Mouse (Mus musculus): ENCODE data around the gene Parva. TPM values are rescaled to one million over a fixed set of nuclear protein-coding genes. Genes with fewer than 3 reads are reported as not detected.
A peak's percentile ranks its signal among the peaks of the same experiment; 100 is the strongest.

The Parva gene
- total and polyA plus RNA-seq, 2 experiments from 2014 or later, result 17.6 to 19.1 TPM

GRCm38 (mm10) chr7:112614791-112615668, 187.7 kb downstream of the Parva start:
- H3K4me3 ChIP-seq (ENCODE audit: low read depth, low read length), result no peak overlapping the region
- no peaks in the 10 kb centered on the region for H3K36me3 ChIP-seq (ENCODE audit: insufficient read depth)
- TF ChIP-seq CTCF (IDR thresholded peaks at IDR 0.05; ENCODE audit: low read depth), result no peak
- no peaks in the 10 kb centered on the region for H3K4me1 ChIP-seq (ENCODE audit: insufficient read depth)
- WGBS, result 63% methylated on average over 10 of the region's 10 CpGs
- H3K4me2 ChIP-seq (ENCODE audit: low read depth), result no peak overlapping the region
- H3K27ac ChIP-seq (ENCODE audit: low read depth, low read length), result no peak overlapping the region
- H3K27me3 ChIP-seq (ENCODE audit: insufficient read depth, low read length), result no peaks in the 10 kb centered on the region
- no peak for ATAC-seq
- no peaks in the 10 kb centered on the region for H3K9me3 ChIP-seq (ENCODE audit: low read length)
- no peak for DNase-seq
- H3K9ac ChIP-seq, result no peak overlapping the region

DNA sequence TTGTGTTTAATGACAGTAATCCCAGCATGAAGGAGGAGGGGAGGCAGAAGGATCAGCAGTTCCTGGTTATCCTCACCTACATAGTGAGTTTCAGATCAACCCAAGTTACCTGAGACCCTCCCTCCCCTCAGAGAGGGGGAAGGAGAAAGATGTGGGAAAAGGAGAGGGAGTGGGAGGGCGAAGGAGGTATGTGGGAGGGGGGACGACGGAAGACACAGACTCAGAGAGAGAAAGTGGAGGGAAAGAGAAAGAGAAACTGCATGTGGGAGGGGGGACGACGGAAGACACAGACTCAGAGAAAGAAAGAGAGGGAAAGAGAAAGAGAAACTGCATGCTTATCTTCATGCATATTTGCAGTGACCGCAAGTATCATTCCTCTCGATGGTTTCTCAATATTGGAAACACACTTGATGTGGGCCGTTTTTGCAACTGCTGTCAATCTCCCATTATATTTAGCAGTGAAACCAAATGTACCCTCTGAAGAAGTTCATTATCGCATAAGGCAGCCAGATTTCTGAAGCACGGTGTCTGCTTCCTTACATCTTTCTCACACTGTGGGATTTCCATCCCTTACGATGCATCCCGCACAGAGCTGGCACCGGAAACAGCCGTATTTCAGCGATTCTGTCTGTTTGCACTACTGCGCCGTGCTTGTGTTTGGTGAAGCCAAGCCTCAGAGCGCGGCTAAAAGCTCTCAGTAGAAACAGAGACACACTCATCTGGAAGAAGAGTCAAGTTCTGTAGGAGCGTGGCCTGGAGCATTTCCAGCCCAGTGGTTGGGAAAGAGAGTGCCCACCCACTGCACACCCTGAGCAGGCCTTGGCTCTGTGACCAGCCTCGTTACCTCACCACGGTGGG, 193.2 kb downstream of the Parva start:
- Histone ChIP-seq H3K4me2 (ENCODE audit: low read depth) (peak overlapping the region; percentile 25), H3K9ac (no peak overlapping the region)

GRCm38 (mm10) chr7:112627481-112627880, 200.2 kb downstream of the Parva start:
- H3K9me3 ChIP-seq (ENCODE audit: low read length), result no peaks in the 10 kb centered on the region
- ATAC-seq (no peak), DNase-seq (peak; percentile 22)
- no peak overlapping the region for H3K4me2 ChIP-seq (ENCODE audit: low read depth)
- no peaks in the 10 kb centered on the region for H3K4me1 ChIP-seq (ENCODE audit: insufficient read depth)
- 73% methylated on average over 4 of the region's 4 CpGs for WGBS
- no peaks in the 10 kb centered on the region for H3K36me3 ChIP-seq (ENCODE audit: insufficient read depth)
- no peak overlapping the region for H3K4me3 ChIP-seq (ENCODE audit: low read depth, low read length)
- no peak overlapping the region for H3K9ac ChIP-seq
- H3K27ac ChIP-seq (ENCODE audit: low read depth, low read length), result no peak overlapping the region
- no peaks in the 10 kb centered on the region for H3K27me3 ChIP-seq (ENCODE audit: insufficient read depth, low read length)
- TF ChIP-seq CTCF (IDR thresholded peaks at IDR 0.05; ENCODE audit: low read depth), result no peak

More for the DNA sequence above, 193.2 kb downstream of the Parva start:
- H3K4me3 ChIP-seq (ENCODE audit: low read depth, low read length), result no peak overlapping the region
- no peaks in the 10 kb centered on the region for H3K9me3 ChIP-seq (ENCODE audit: low read length)
- DNase-seq (peak; percentile 69), ATAC-seq (peak; percentile 50)
- H3K4me1 ChIP-seq (ENCODE audit: insufficient read depth), result no peaks in the 10 kb centered on the region
- H3K27me3 ChIP-seq (ENCODE audit: insufficient read depth, low read length), result no peaks in the 10 kb centered on the region
- no peaks in the 10 kb centered on the region for H3K36me3 ChIP-seq (ENCODE audit: insufficient read depth)
- no peak for TF ChIP-seq CTCF (IDR thresholded peaks at IDR 0.05; ENCODE audit: low read depth)
- 55% methylated on average over 22 of the region's 22 CpGs for WGBS
- H3K27ac ChIP-seq (ENCODE audit: low read depth, low read length), result no peak overlapping the region

DNA sequence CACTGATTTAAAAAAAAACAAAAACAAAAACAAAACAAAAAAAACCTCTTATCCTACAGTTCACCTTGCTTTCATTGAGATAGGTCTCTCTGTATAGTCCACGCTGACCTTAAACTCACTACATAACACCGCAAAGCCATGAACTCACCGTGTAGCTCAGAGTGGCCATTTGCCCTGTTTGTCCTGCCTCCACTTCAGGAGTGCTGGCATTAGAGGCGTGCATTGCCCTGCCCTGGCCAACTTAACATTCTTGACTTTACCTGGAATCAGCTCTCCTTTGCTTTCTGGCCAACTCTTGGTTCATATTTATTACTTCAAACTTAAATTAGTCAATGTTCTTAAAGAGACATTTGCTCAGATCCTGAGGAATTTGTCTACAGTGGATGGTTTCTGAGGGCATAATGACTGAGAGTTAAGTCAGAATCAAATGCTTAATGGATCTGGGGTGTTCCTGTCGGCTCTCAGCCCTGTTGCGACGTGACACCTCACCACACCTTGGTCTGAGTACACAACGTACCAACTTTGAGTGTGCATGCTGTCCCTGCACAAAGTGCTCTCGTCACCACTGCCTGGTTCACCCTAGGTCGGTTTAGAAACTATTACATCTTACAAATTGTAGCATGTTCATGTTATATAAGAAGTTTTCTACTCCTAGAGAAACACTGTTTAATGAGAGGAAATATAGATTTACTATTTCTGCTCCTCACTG, 207.4 kb downstream of the Parva start:
- Histone ChIP-seq H3K36me3 (ENCODE audit: insufficient read depth) (no peaks in the 10 kb centered on the region), H3K27ac (ENCODE audit: low read depth, low read length) (no peak overlapping the region), H3K4me1 (ENCODE audit: insufficient read depth) (no peaks in the 10 kb centered on the region), H3K4me3 (ENCODE audit: low read depth, low read length) (no peak overlapping the region), H3K27me3 (ENCODE audit: insufficient read depth, low read length) (no peaks in the 10 kb centered on the region), H3K9me3 (ENCODE audit: low read length) (no peaks in the 10 kb centered on the region), H3K9ac (no peak overlapping the region), H3K4me2 (ENCODE audit: low read depth) (no peak overlapping the region)
- ATAC-seq (no peak), DNase-seq (no peak)
- TF ChIP-seq CTCF (IDR thresholded peaks at IDR 0.05; ENCODE audit: low read depth), result no peak
- WGBS, result 89% methylated on average over 10 of the region's 10 CpGs

DNA sequence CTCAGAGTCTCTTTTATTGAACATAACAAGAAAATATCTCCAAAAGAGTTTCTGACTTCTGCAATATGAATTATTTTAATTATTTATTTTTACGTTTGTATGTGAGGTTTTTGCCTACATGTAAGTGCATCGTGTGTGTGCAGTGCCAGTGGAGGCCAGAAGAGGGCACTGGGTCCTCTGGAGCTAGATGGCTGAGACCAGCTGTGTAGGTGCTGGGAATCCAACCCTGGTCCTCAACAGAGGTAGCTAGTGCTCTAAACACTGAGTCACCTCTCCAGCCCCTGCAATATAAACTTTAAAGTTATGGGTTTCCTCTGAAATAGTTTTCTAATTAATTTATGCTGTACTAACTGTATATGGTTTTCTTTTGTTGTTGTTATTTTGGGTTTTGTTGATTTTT, 208.6 kb downstream of the Parva start:
- WGBS, result 96% methylated on average over 2 of the region's 2 CpGs
- Histone ChIP-seq H3K27ac (ENCODE audit: low read depth, low read length) (no peak overlapping the region), H3K4me1 (ENCODE audit: insufficient read depth) (no peaks in the 10 kb centered on the region), H3K27me3 (ENCODE audit: insufficient read depth, low read length) (no peaks in the 10 kb centered on the region), H3K9ac (no peak overlapping the region), H3K4me3 (ENCODE audit: low read depth, low read length) (no peak overlapping the region), H3K4me2 (ENCODE audit: low read depth) (no peak overlapping the region), H3K9me3 (ENCODE audit: low read length) (no peaks in the 10 kb centered on the region), H3K36me3 (ENCODE audit: insufficient read depth) (no peaks in the 10 kb centered on the region)
- TF ChIP-seq CTCF (IDR thresholded peaks at IDR 0.05; ENCODE audit: low read depth), result no peak
- ATAC-seq (no peak), DNase-seq (no peak)

Other genes starting within 250 kb of the Parva start
- 28.6 and 29.0 TPM in 2 replicates for gene Mical2, start 201.6 kb upstream of the Parva start, total RNA-seq (2014; rRNA removed)
- gene Mical2, start 201.6 kb upstream of the Parva start, polyA plus RNA-seq (2015; fragmentation: Nextera tagmentation; extraction: Ambion mirVana), result 16.3 and 18.3 TPM in 2 replicates

Measured in forebrain, postnatal 0 days (tissue).